Mouse (Mus musculus) liver, postnatal 0 days (tissue): ENCODE measurements at regions not wholly inside any gene's neighbourhood (a gene's known extent, or its start where the extent isn't known, plus 50 kb on each side); places are given as distances from the start of the nearest gene placed in this dataset.

Experiments
- ATAC-seq: fragments of 200-750 bp; cut with Nextera tagmentation; 2 replicates; pipeline ENCODE4 v1.8.0; 2017; ENCODE audit warnings: mild to moderate bottlenecking, moderate library complexity
- DNase-seq: peaks from one replicate; pipeline ENCODE4 v3.0.0-alpha.2; 2016
- H3K27ac ChIP-seq: fragments of 300-500 bp; sonication (generic); 2 replicates; pipeline ENCODE4 v1.5.1; 2014; ENCODE audit warnings: antibody characterized with exemption, moderate library complexity, mild to moderate bottlenecking, low read depth
- H3K27me3 ChIP-seq: fragments of 300-500 bp; sonication (generic); 2 replicates; pipeline ENCODE4 v1.6.1; 2014; ENCODE audit warnings: low read length, control low read depth, mixed read lengths; ENCODE audit not compliant: insufficient read depth
- H3K36me3 ChIP-seq: fragments of 300-500 bp; sonication (generic); replicated peaks from 2 replicates; pipeline ENCODE4 v1.6.1; 2014; ENCODE audit warnings: mild to moderate bottlenecking, control low read depth, low read length, moderate library complexity, mixed read lengths; ENCODE audit not compliant: insufficient read depth
- H3K4me1 ChIP-seq: fragments of 300-500 bp; sonication (generic); 2 replicates; pipeline ENCODE4 v1.6.1; 2014; ENCODE audit warnings: antibody characterized with exemption, mild to moderate bottlenecking, control low read depth; ENCODE audit not compliant: insufficient read depth
- H3K4me2 ChIP-seq: fragments of 300-500 bp; sonication (generic); 2 replicates; pipeline ENCODE4 v1.6.1; 2014; ENCODE audit warnings: low read depth, mild to moderate bottlenecking, low read length, moderate library complexity, mixed read lengths
- H3K4me3 ChIP-seq: fragments of 300-500 bp; sonication (generic); 2 replicates; pipeline ENCODE4 v1.5.1; 2014; ENCODE audit warnings: low read depth, low read length
- H3K9ac ChIP-seq: fragments of 300-500 bp; sonication (generic); replicated peaks from 2 replicates; pipeline ENCODE4 v1.6.1; 2014; ENCODE audit warnings: mild to moderate bottlenecking, moderate library complexity
- H3K9me3 ChIP-seq: fragments of 300-500 bp; sonication (generic); 2 replicates; pipeline ENCODE4 v1.6.1; 2016; ENCODE audit warnings: mild to moderate bottlenecking, control low read depth, low read length, mixed read lengths
- CTCF ChIP-seq: sonication (generic); IDR thresholded peaks from 2 replicates; pipeline ENCODE4 v1.5.1; 2016; ENCODE audit warnings: antibody characterized with exemption, low read depth
- EP300 ChIP-seq: IDR thresholded peaks from 2 replicates; pipeline ENCODE4 v1.6.1; 2016; ENCODE audit warnings: antibody characterized with exemption, low read depth, mild to moderate bottlenecking
- WGBS: fragments of 180-500 bp; shearing (Covaris S2); extraction: QIAGEN DNeasy Blood & Tissue Kit; methylation state at CpG from one replicate; pipeline ENCODE4 v1.1.7; 2014; ENCODE audit not compliant: insufficient replicate concordance; 5-methylcytosine and 5-hydroxymethylcytosine counted together

- no peak overlapping the region for H3K27ac ChIP-seq
- H3K27me3 ChIP-seq: no peaks in the 10 kb centered on the region
- H3K36me3 ChIP-seq: no peaks in the 10 kb centered on the region
- ATAC-seq: no peak
- no peaks in the 10 kb centered on the region for H3K4me1 ChIP-seq
- H3K4me2 ChIP-seq: no peak overlapping the region
- no peak overlapping the region for H3K4me3 ChIP-seq
- WGBS: 80% methylated on average over 5 of the region's 5 CpGs
- H3K9ac ChIP-seq: no peak overlapping the region
- H3K9me3 ChIP-seq: no peaks in the 10 kb centered on the region
- TF ChIP-seq CTCF (no peak), EP300 (no peak)
- no peak for DNase-seq
Observed at GRCm38 (mm10) chr19:25729103-25729502, 56.9 kb downstream of the Dmrt2 start.

GRCm38 (mm10) chr19:25729633-25730032 lies 57.4 kb downstream of the Dmrt2 start:
- Histone ChIP-seq H3K9me3 (no peaks in the 10 kb centered on the region), H3K27me3 (no peaks in the 10 kb centered on the region), H3K9ac (no peak overlapping the region), H3K4me3 (no peak overlapping the region), H3K4me2 (no peak overlapping the region), H3K36me3 (no peaks in the 10 kb centered on the region), H3K27ac (no peak overlapping the region), H3K4me1 (no peaks in the 10 kb centered on the region)
- WGBS: 81% methylated on average over 1 of the region's 1 CpGs
- no peak for ATAC-seq
- no peak for DNase-seq
- TF ChIP-seq CTCF (no peak), EP300 (no peak)

GRCm38 (mm10) chr19:25778455-25778854 lies 106.2 kb downstream of the Dmrt2 start:
- no peak for DNase-seq
- WGBS: 47% methylated on average over 4 of the region's 4 CpGs

GRCm38 (mm10) chr19:25779356-25779755 lies 107.1 kb downstream of the Dmrt2 start:
- Histone ChIP-seq H3K9ac (no peak overlapping the region), H3K27me3 (no peaks in the 10 kb centered on the region), H3K4me2 (no peak overlapping the region), H3K27ac (no peak overlapping the region), H3K36me3 (no peaks in the 10 kb centered on the region), H3K9me3 (no peaks in the 10 kb centered on the region), H3K4me3 (no peak overlapping the region), H3K4me1 (peaks cover 4% of the 10 kb centered on the region; the same call in 1 of the 2 replicates)
- 63% methylated on average over 7 of the region's 7 CpGs for WGBS
- ATAC-seq (no peak), DNase-seq (no peak)
- TF ChIP-seq CTCF: no peak
- no peak for TF ChIP-seq EP300

More at GRCm38 (mm10) chr19:25778455-25778854, 106.2 kb downstream of the Dmrt2 start:
- Histone ChIP-seq H3K4me1 (peaks cover 4% of the 10 kb centered on the region; the same call in 1 of the 2 replicates), H3K9me3 (no peaks in the 10 kb centered on the region), H3K27me3 (no peaks in the 10 kb centered on the region), H3K9ac (no peak overlapping the region), H3K36me3 (no peaks in the 10 kb centered on the region), H3K4me3 (no peak overlapping the region), H3K27ac (no peak overlapping the region), H3K4me2 (no peak overlapping the region)
- 0 out of 2 replicates have a peak, but pooled peaks have one; percentile 47 for ATAC-seq
- TF ChIP-seq CTCF (no peak), EP300 (no peak)

GRCm38 (mm10) chr19:25781314-25781713 lies 109.1 kb downstream of the Dmrt2 start:
- H3K4me1 ChIP-seq: peaks cover 4% of the 10 kb centered on the region; the same call in 1 of the 2 replicates
- TF ChIP-seq CTCF (no peak), EP300 (no peak)
- no peak overlapping the region for H3K27ac ChIP-seq
- no peaks in the 10 kb centered on the region for H3K27me3 ChIP-seq
- H3K36me3 ChIP-seq: no peaks in the 10 kb centered on the region
- no peak for DNase-seq
- no peak overlapping the region for H3K4me3 ChIP-seq
- ATAC-seq: no peak
- 76% methylated on average over 7 of the region's 7 CpGs for WGBS
- no peak overlapping the region for H3K4me2 ChIP-seq
- H3K9me3 ChIP-seq: no peaks in the 10 kb centered on the region
- H3K9ac ChIP-seq: no peak overlapping the region

GRCm38 (mm10) chr19:25802692-25803091 lies 130.5 kb downstream of the Dmrt2 start:
- no peaks in the 10 kb centered on the region for H3K4me1 ChIP-seq
- no peak for ATAC-seq
- no peak for DNase-seq
- 69% methylated on average over 7 of the region's 7 CpGs for WGBS
- no peak overlapping the region for H3K27ac ChIP-seq
- no peak for TF ChIP-seq CTCF
- no peak for TF ChIP-seq EP300
- H3K4me2 ChIP-seq: no peak overlapping the region
- no peaks in the 10 kb centered on the region for H3K27me3 ChIP-seq
- H3K36me3 ChIP-seq: no peaks in the 10 kb centered on the region
- no peaks in the 10 kb centered on the region for H3K9me3 ChIP-seq
- H3K4me3 ChIP-seq: no peak overlapping the region
- H3K9ac ChIP-seq: no peak overlapping the region

- H3K4me2 ChIP-seq: no peak overlapping the region
- TF ChIP-seq EP300 (no peak), CTCF (no peak)
- ATAC-seq (no peak), DNase-seq (no peak)
- H3K4me3 ChIP-seq: no peak overlapping the region
- WGBS: 75% methylated on average over 11 of the region's 11 CpGs
- H3K36me3 ChIP-seq: no peaks in the 10 kb centered on the region
- H3K9ac ChIP-seq: no peak overlapping the region
- no peaks in the 10 kb centered on the region for H3K4me1 ChIP-seq
- H3K27ac ChIP-seq: no peak overlapping the region
- H3K9me3 ChIP-seq: no peaks in the 10 kb centered on the region
- no peaks in the 10 kb centered on the region for H3K27me3 ChIP-seq
Observed at GRCm38 (mm10) chr19:25805351-25805750, 133.1 kb downstream of the Dmrt2 start.
